Mouse (Mus musculus) CH12.LX (cell line): ENCODE results near the gene Tnfrsf18.
A peak's percentile ranks its signal among the peaks of the same experiment; 100 is the strongest.

Experiments used
- BHLHE40 ChIP-seq: IDR thresholded peaks from 2 replicates; pipeline ENCODE4 v1.6.1; 2011; ENCODE audit warnings: mild to moderate bottlenecking, low read depth, low read length, improper control_type of control experiment
- CHD2 ChIP-seq: IDR thresholded peaks from 2 replicates; pipeline ENCODE4 v1.6.1; 2011; ENCODE audit warnings: low read length, improper control_type of control experiment
- CTCF ChIP-seq, 2 experiments: IDR thresholded peaks in 1 of 2; conservative IDR thresholded peaks in 1 of 2; 2 replicates each; pipeline ENCODE4 v1.5.1; 2011 to 2012; ENCODE audit warnings: low read depth in 2 of 2, low read length in 2 of 2, improper control_type of control experiment in 1 of 2, inconsistent platforms in 1 of 2, mild to moderate bottlenecking in 1 of 2, moderate library complexity in 1 of 2
- ELF1 ChIP-seq: IDR thresholded peaks from 2 replicates; pipeline ENCODE4 v1.6.1; 2014; ENCODE audit warnings: low read depth, mild to moderate bottlenecking, inconsistent platforms, low read length, improper control_type of control experiment
- EP300 ChIP-seq: IDR thresholded peaks from 2 replicates; pipeline ENCODE4 v1.6.1; 2011; ENCODE audit warnings: low read length, improper control_type of control experiment
- HCFC1 ChIP-seq: IDR thresholded peaks from 2 replicates; pipeline ENCODE4 v1.6.1; 2012; ENCODE audit warnings: low read depth, mild to moderate bottlenecking, inconsistent platforms, low read length, improper control_type of control experiment
- MAZ ChIP-seq: IDR thresholded peaks from 2 replicates; pipeline ENCODE4 v1.6.1; 2012; ENCODE audit warnings: low read depth, mild to moderate bottlenecking, inconsistent platforms, low read length, improper control_type of control experiment, moderate library complexity
- MEF2A ChIP-seq: IDR thresholded peaks from 2 replicates; pipeline ENCODE4 v1.6.1; 2014; ENCODE audit warnings: low read depth, mild to moderate bottlenecking, inconsistent platforms, low read length, improper control_type of control experiment, borderline replicate concordance
- NELFE ChIP-seq: IDR thresholded peaks from 2 replicates; pipeline ENCODE4 v1.6.1; 2011; ENCODE audit warnings: low read depth, low read length, improper control_type of control experiment
- POLR2A ChIP-seq: IDR thresholded peaks from 2 replicates; pipeline ENCODE4 v1.6.1; 2011; ENCODE audit warnings: low read depth, mild to moderate bottlenecking, improper control_type of control experiment, low read length
- USF1 ChIP-seq: IDR thresholded peaks from 2 replicates; pipeline ENCODE4 v1.6.1; 2014; ENCODE audit warnings: low read depth, mild to moderate bottlenecking, inconsistent platforms, low read length, improper control_type of control experiment
- USF2 ChIP-seq: conservative IDR thresholded peaks from 2 replicates; pipeline ENCODE4 v1.6.1; 2011; ENCODE audit warnings: low read depth, low read length, improper control_type of control experiment

DNA sequence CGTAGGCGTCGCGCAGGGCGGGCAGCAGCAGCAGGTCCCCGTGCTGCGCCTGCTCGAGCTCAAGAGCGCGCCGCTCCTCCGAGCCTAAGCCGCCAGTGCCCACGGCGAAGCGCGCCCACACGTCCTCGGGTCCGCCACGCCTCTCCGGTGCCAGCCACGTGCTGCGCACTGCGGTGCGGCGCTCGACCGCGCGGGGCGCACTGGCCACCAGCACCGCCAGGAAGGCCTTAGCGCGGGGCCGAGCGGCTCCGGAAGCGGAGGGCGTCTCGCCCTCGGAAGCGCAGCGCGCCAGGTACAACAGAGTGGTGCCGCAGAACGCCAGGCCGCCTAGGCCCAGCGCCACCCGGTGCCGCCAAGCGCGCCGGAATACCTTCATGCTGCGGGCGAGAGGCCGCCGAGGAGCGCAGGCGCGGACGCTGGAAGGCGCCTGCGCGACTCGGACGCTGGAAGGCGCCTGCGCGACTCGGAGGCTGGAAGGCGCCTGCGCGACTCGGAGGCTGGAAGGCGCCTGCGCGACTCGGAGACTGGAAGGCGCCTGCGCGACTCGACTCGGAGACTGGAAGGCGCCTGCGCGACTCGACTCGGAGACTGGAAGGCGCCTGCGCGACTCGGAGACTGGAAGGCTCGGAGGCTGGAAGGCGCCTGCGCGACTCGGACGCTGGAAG is 33.6 kb upstream of the Tnfrsf18 start, which contains the start of the genes B3galt6 and Sdf4:
- peak in 1 of 2 experiments; percentile 65; a peak in 2 of 4 replicates for TF ChIP-seq CTCF (conservative IDR thresholded peaks at IDR 0.05 in 1 of 2, IDR thresholded peaks at IDR 0.05 in 1 of 2; ENCODE audit: low read depth in 2 of 2, low read length in 2 of 2)
- no peak for TF ChIP-seq MAZ
- TF ChIP-seq POLR2A: peak; percentile 80
- TF ChIP-seq EP300: no peak
- peak; percentile 70 for TF ChIP-seq USF1
- peak; percentile 71 for TF ChIP-seq ELF1
- TF ChIP-seq CHD2: no peak
- no peak for TF ChIP-seq USF2
- TF ChIP-seq HCFC1: no peak; the same call in 1 of the 2 replicates
- TF ChIP-seq MEF2A: peak; percentile 67; the same call in 1 of the 2 replicates
- peak; percentile 91 for TF ChIP-seq BHLHE40
- TF ChIP-seq NELFE: peak; percentile 77
